Mouse (Mus musculus): Measurements from ENCODE around the gene Wdfy3. TPM values are rescaled to one million over a fixed set of nuclear protein-coding genes. Genes with fewer than 3 reads are reported as not detected.
A peak's percentile ranks its signal among the peaks of the same experiment; 100 is the strongest.
"Not testable (repeated sequence)": the region's sequence is repeated elsewhere in the genome, so short reads cannot be mapped to it uniquely, and the experiment has no call there.

Gene Wdfy3
- polyA plus RNA-seq, 1 experiment, result 32.4 TPM

- WGBS, result 71% methylated on average over 5 of the region's 5 CpGs
- TF ChIP-seq POLR2A (IDR thresholded peaks at IDR 0.05; ENCODE audit: borderline replicate concordance, extremely low read depth, low read depth, low read length) (no peak), CTCF (IDR thresholded peaks at IDR 0.05; ENCODE audit: insufficient read depth, low read length) (no peak)
- no peak for DNase-seq
- H3K4me3 ChIP-seq (replicated peaks; ENCODE audit: extremely low read depth, low read depth, low read length), result no peak overlapping the region
- H3K4me1 ChIP-seq (ENCODE audit: control insufficient read depth, insufficient read depth, low read length), result peaks cover 3% of the 10 kb centered on the region
Measured at GRCm38 (mm10) chr5:101993996-101994395, 75.7 kb downstream of the Wdfy3 start.

DNA sequence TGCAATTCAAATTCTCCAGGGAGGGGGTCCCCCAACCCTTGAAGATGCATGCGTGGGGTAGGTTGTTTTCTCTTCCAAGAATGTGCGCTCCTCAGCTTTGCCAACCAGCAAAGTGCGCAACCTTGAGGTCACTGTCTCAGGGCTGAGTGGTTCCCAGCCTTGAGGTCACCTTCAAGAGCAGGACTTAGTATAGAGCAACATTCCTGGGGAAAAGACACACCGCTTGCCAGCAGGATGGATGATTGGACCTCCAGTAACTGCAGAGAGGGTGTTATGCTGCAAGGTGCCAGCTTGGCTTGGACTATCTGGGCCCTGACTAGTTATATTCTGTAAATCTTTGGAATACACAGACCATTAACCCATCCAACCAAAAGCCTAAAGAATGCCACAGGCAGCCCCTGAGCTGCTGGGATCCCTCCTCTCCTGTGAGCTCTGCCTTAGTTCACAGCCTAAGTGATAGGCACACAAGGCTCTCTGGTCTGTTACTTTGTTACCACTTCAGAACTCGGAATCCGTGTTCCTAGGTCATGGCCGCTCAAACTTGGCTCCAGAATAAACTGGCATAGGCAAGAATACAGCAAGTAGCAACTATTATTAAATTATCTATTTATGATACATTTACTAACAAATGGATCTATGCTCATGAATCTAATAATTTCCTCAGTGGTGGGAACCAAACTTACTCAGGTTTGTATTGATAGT, 76.6 kb downstream of the Wdfy3 start:
- DNase-seq, result no peak

GRCm38 (mm10) chr5:101990298-101990845, 79.3 kb downstream of the Wdfy3 start:
- H3K4me1 ChIP-seq (ENCODE audit: control insufficient read depth, insufficient read depth, low read length), result peaks cover 7% of the 10 kb centered on the region
- DNase-seq, result no peak
- 46% methylated on average over 7 of the region's 7 CpGs for WGBS
- 0 out of 2 replicates have a peak, but pooled peaks have one; percentile 27 for TF ChIP-seq POLR2A (IDR thresholded peaks at IDR 0.05; ENCODE audit: borderline replicate concordance, extremely low read depth, low read depth, low read length)
- no peak for TF ChIP-seq CTCF (IDR thresholded peaks at IDR 0.05; ENCODE audit: insufficient read depth, low read length)
- peak overlapping the region; percentile 46 for H3K4me3 ChIP-seq (replicated peaks; ENCODE audit: extremely low read depth, low read depth, low read length)

More for the DNA sequence above, 76.6 kb downstream of the Wdfy3 start:
- Histone ChIP-seq H3K4me3 (replicated peaks; ENCODE audit: extremely low read depth, low read depth, low read length) (no peak overlapping the region), H3K4me1 (ENCODE audit: control insufficient read depth, insufficient read depth, low read length) (peaks cover 3% of the 10 kb centered on the region)
- TF ChIP-seq POLR2A (IDR thresholded peaks at IDR 0.05; ENCODE audit: borderline replicate concordance, extremely low read depth, low read depth, low read length) (no peak), CTCF (IDR thresholded peaks at IDR 0.05; ENCODE audit: insufficient read depth, low read length) (no peak)
- 77% methylated on average over 7 of the region's 7 CpGs for WGBS

DNA sequence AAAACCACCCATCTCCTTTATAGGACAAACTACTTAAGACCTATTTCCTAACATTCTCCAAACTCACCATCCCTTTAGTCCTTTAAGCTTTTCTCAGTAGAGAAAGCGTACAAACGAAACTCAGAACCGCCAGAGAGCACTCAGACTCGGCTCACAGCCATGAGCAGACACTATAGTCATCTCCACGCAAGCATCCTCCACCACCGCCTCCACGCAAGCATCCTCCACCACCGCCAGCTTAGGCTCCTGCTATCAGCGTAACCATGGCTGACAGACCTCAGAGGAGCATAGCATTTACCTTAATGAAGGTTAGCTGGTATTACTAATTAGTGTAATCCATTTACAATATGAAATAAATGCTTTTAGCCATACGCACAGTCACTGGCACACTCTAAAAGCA, 81.2 kb downstream of the Wdfy3 start:
- TF ChIP-seq CTCF (IDR thresholded peaks at IDR 0.05; ENCODE audit: insufficient read depth, low read length) (no peak), POLR2A (IDR thresholded peaks at IDR 0.05; ENCODE audit: borderline replicate concordance, extremely low read depth, low read depth, low read length) (no peak)
- peaks cover 7% of the 10 kb centered on the region for H3K4me1 ChIP-seq (ENCODE audit: control insufficient read depth, insufficient read depth, low read length)
- 95% methylated on average over 10 of the region's 10 CpGs for WGBS
- DNase-seq, result no peak
- no peak overlapping the region for H3K4me3 ChIP-seq (replicated peaks; ENCODE audit: extremely low read depth, low read depth, low read length)

DNA sequence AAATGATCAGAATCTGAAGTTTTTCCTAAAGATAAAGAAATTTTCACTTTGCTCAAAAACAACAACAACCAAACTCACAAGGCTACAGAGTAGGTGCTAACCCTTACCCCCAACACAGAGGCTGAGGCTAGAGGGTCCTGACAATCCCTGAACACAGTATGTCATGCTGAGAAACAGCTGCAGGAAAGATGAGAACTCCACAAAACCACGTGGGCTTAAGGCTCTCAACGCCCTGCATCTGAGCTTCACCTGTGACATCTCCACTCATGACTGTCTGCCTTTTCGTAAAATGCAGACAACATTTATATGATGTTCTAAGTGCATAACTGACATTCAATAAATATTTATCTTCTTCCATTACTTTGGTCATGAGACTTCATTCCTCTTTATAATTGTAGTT, 83.0 kb downstream of the Wdfy3 start:
- 73% methylated on average over 3 of the region's 3 CpGs for WGBS
- no peak for DNase-seq

GRCm38 (mm10) chr5:101982239-101982638, 87.5 kb downstream of the Wdfy3 start:
- TF ChIP-seq CTCF (IDR thresholded peaks at IDR 0.05; ENCODE audit: insufficient read depth, low read length), result no peak
- no peak for TF ChIP-seq POLR2A (IDR thresholded peaks at IDR 0.05; ENCODE audit: borderline replicate concordance, extremely low read depth, low read depth, low read length)
- no peak for DNase-seq
- WGBS, result 55% methylated on average over 5 of the region's 5 CpGs
- Histone ChIP-seq H3K4me1 (ENCODE audit: control insufficient read depth, insufficient read depth, low read length) (peaks cover 11% of the 10 kb centered on the region), H3K4me3 (replicated peaks; ENCODE audit: extremely low read depth, low read depth, low read length) (no peak overlapping the region)

More for the DNA sequence above, 83.0 kb downstream of the Wdfy3 start:
- TF ChIP-seq CTCF (IDR thresholded peaks at IDR 0.05; ENCODE audit: insufficient read depth, low read length), result no peak
- TF ChIP-seq POLR2A (IDR thresholded peaks at IDR 0.05; ENCODE audit: borderline replicate concordance, extremely low read depth, low read depth, low read length), result no peak
- peaks cover 14% of the 10 kb centered on the region for H3K4me1 ChIP-seq (ENCODE audit: control insufficient read depth, insufficient read depth, low read length)
- H3K4me3 ChIP-seq (replicated peaks; ENCODE audit: extremely low read depth, low read depth, low read length), result no peak overlapping the region

DNA sequence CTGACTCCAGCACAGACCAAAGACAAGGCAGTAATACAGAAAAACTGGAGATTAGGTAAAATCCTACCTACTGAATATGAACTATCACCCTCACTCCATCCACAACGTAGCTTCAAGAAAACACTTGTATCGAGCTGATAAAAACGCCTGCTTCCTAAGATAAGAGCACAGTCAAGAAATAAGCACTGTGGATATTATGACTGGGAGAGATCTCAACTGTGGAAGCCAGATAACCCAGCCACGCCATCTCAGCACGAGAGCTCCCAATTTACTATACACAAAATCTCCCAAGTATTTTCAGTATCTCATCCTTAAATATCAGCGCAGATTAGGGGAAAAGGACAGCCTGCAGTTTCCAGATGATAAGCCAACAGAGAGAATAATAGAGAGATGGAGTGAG, 90.1 kb downstream of the Wdfy3 start:
- no peak for DNase-seq
- TF ChIP-seq POLR2A (IDR thresholded peaks at IDR 0.05; ENCODE audit: borderline replicate concordance, extremely low read depth, low read depth, low read length), result no peak
- TF ChIP-seq CTCF (IDR thresholded peaks at IDR 0.05; ENCODE audit: insufficient read depth, low read length), result no peak
- 71% methylated on average over 6 of the region's 6 CpGs for WGBS
- peaks cover 7% of the 10 kb centered on the region; the same call in 1 of the 2 replicates for H3K4me1 ChIP-seq (ENCODE audit: control insufficient read depth, insufficient read depth, low read length)
- H3K4me3 ChIP-seq (replicated peaks; ENCODE audit: extremely low read depth, low read depth, low read length), result no peak overlapping the region

DNA sequence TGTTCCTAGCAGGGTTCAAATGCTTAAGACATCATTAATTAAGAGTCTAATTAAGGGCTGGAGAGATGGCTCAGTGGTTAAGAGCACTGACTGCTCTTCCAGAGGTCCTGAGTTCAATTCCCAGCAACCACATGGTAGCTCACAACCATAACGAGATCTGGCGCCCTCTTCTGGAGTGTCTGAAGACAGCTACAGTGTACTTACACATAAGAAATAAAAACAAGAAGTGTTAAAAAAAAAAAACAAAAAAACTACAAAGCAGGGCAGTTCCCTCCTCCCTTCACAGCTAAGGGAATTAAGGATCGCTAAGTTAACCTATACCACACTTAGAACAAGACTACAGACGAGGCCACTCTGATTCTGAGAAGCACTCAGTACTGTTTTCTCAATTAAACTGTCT, 97.1 kb downstream of the Wdfy3 start:
- H3K4me3 ChIP-seq (replicated peaks; ENCODE audit: extremely low read depth, low read depth, low read length); DNase-seq: not testable (repeated sequence)
- peaks cover 16% of the 10 kb centered on the region for H3K4me1 ChIP-seq (ENCODE audit: control insufficient read depth, insufficient read depth, low read length)
- WGBS, result 57% methylated on average over 4 of the region's 4 CpGs

- 10% methylated on average over 12 of the region's 12 CpGs for WGBS
- Histone ChIP-seq H3K4me1 (ENCODE audit: control insufficient read depth, insufficient read depth, low read length) (peaks cover 20% of the 10 kb centered on the region), H3K4me3 (replicated peaks; ENCODE audit: extremely low read depth, low read depth, low read length) (peak overlapping the region; percentile 43)
- TF ChIP-seq CTCF (IDR thresholded peaks at IDR 0.05; ENCODE audit: insufficient read depth, low read length) (no peak), POLR2A (IDR thresholded peaks at IDR 0.05; ENCODE audit: borderline replicate concordance, extremely low read depth, low read depth, low read length) (no peak)
- DNase-seq, result peak; percentile 28
Measured at GRCm38 (mm10) chr5:101968153-101968851, 101.4 kb downstream of the Wdfy3 start.

DNA sequence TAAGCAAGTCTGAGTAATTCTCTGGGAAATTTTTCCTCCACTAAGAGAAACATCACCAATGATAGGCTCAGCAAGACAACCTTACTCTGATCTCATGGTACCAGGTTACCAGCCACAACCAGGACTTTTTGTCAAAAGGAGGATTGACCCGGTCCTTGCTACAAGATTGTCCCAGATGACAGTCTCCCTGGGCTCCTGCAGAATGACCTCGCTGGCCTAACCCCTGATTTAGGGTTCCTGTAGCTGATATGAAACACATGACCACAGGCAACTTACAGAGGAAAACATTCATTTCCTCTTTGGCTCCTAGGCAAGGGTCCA, 101.9 kb downstream of the Wdfy3 start:
- no peak for TF ChIP-seq CTCF (IDR thresholded peaks at IDR 0.05; ENCODE audit: insufficient read depth, low read length)
- no peak for TF ChIP-seq POLR2A (IDR thresholded peaks at IDR 0.05; ENCODE audit: borderline replicate concordance, extremely low read depth, low read depth, low read length)
- DNase-seq, result no peak
- no peak overlapping the region for H3K4me3 ChIP-seq (replicated peaks; ENCODE audit: extremely low read depth, low read depth, low read length)
- WGBS, result 33% methylated on average over 2 of the region's 2 CpGs
- peaks cover 20% of the 10 kb centered on the region for H3K4me1 ChIP-seq (ENCODE audit: control insufficient read depth, insufficient read depth, low read length)

Measured in lung, adult 2 months (tissue).